Mouse (Mus musculus) olfactory bulb, adult 2 months (tissue): ENCODE measurements at regions not wholly inside any gene's neighbourhood (a gene's known extent, or its start where the extent isn't known, plus 50 kb on each side); places are given as distances from the start of the nearest gene placed in this dataset.

Source experiments
- H3K27ac ChIP-seq: fragments of 200-500 bp; 2 replicates; pipeline ENCODE4 v1.5.1; 2012; ENCODE audit warnings: low read depth, low read length; ENCODE audit not compliant: insufficient read depth
- H3K4me1 ChIP-seq: fragments of 200-500 bp; 2 replicates; pipeline ENCODE4 v1.6.1; 2012; ENCODE audit warnings: low read length; ENCODE audit not compliant: control insufficient read depth, insufficient read depth
- H3K4me3 ChIP-seq: fragments of 200-500 bp; 2 replicates; pipeline ENCODE4 v1.5.1; 2012; ENCODE audit warnings: mild to moderate bottlenecking, low read depth, low read length, moderate library complexity; ENCODE audit not compliant: insufficient read depth
- CTCF ChIP-seq: fragments of 200-500 bp; IDR thresholded peaks from 2 replicates; pipeline ENCODE4 v1.5.1; 2012; ENCODE audit warnings: low read depth, mild to moderate bottlenecking, low read length, moderate library complexity; ENCODE audit not compliant: insufficient read depth
- POLR2A ChIP-seq: fragments of 200-500 bp; IDR thresholded peaks from 2 replicates; pipeline ENCODE4 v1.6.1; 2012; ENCODE audit warnings: mild to moderate bottlenecking, low read depth, low read length, moderate library complexity; ENCODE audit not compliant: insufficient read depth
- WGBS: fragments of 180-500 bp; shearing (Covaris S2); methylation state at CpG from one replicate; pipeline ENCODE4 v1.1.7; 2018; 5-methylcytosine and 5-hydroxymethylcytosine counted together

DNA sequence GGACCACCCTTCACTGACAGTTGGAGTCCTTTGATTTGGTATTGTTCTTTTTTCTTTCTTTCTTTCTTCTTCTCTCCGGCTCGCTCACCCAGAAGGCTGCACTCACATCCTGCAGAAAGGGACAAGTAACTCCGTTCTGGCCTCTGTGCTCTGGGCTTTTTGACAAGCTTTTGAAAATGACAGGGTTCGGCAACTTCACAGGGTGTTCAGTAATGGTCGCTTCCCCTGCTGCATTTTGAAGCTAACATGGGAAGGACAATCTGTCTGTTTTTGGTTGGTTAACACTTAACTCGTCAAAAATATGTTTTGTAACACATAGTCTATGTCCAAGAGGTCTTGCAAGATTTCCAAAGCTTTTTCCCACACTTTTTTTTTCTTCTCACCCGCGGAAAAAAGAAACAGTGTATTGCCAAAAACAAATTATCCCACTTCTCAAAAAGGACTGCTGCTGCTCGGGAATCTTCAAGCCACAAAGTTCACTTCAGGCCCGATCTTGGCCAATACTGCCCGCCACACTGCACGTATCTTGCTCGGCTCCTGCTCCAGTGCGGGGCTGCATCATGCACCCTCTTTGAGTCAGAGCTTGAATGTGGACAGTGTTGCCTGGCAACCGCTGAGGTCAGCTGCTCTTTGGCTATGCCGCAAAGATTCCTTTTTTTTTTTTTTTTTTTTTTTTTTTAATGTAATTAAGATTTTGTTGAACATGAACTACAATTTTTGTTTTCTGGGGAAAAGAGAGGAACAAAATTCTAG, 209.4 kb upstream of the Inhba start:
- Histone ChIP-seq H3K4me3 (no peak overlapping the region), H3K4me1 (no peaks in the 10 kb centered on the region; the same call in 1 of the 2 replicates), H3K27ac (no peak overlapping the region)
- WGBS = 31% methylated on average over 16 of the region's 16 CpGs
- no peak for TF ChIP-seq CTCF
- TF ChIP-seq POLR2A = no peak

DNA sequence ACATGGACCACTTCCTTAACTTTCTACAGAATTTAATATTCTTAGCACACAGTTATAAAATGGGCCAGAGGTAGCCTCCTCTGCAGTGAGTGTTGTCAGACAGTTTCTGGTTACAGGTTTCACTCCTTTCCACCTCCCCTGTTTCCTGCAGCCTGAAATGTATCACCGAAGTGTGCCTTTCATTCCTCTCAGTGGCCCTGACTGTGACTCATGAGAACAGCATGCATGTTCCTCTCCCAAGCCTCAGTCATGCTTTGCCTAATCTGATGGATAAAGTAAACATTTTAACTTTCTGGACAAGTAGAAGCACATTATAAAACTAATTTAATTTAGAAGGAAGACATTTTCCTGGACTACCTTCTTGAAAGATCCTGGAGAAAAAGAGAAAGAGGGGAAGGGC, 207.7 kb upstream of the Inhba start:
- WGBS = 74% methylated on average over 1 of the region's 1 CpGs
- no peaks in the 10 kb centered on the region; the same call in 1 of the 2 replicates for H3K4me1 ChIP-seq
- TF ChIP-seq CTCF = no peak
- no peak for TF ChIP-seq POLR2A
- H3K27ac ChIP-seq = no peak overlapping the region
- no peak overlapping the region for H3K4me3 ChIP-seq

DNA sequence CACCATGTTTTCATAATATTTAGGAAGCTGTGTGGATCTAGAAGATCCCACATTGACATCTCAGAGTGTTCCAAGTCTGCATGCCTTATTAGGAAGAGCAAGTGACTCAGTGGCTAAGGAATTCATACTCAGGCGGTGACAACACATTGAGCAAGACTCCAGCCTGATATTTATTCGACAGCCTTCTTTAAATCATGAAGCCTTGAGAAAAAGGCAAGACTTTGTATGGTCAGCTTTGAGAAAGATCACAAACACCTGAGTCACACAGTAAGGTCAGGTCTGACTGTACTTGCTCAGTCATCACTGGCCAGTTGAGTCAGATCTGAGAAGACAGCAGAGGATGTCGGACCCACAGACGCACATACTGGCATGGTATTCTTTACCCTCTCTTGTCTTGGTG, 204.7 kb upstream of the Inhba start:
- Histone ChIP-seq H3K4me3 (no peak overlapping the region), H3K27ac (no peak overlapping the region), H3K4me1 (no peaks in the 10 kb centered on the region; the same call in 1 of the 2 replicates)
- no peak for TF ChIP-seq CTCF
- no peak for TF ChIP-seq POLR2A
- 95% methylated on average over 4 of the region's 4 CpGs for WGBS

DNA sequence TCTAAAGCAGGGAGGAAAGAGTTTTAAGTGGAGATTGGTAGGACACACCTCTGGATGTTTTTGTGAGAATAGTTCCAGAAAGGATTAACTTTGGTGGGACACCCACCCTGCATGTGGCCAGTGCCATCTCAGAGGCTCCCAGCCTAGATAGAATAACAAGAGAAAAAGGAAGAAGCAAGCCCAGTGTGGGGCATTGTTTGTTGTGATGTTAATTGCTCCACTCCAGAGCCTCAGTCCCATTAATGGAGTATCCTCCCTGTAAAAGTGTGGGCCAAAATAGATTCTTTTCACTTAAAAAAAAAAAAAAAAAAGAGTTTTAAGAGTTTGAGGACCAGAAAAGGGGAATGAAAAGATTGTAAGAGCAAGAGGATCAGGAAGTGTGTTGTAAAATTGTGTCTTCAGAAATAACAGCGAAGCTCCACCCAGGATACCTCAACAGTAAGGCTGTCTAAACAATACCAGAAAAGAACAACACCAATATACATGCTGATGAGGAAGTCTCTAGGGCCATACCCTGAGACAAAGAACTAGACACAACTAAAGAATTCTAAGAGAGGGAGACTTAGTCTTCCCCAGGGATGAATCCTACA, 189.3 kb upstream of the Inhba start:
- TF ChIP-seq POLR2A = no peak
- TF ChIP-seq CTCF = no peak
- Histone ChIP-seq H3K27ac (no peak overlapping the region), H3K4me3 (no peak overlapping the region), H3K4me1 (no peaks in the 10 kb centered on the region)
- 74% methylated on average over 1 of the region's 1 CpGs for WGBS

GRCm38 (mm10) chr13:15845806-15846205, 165.8 kb upstream of the Inhba start:
- Histone ChIP-seq H3K4me3 (no peak overlapping the region), H3K4me1 (peaks cover 2% of the 10 kb centered on the region; the same call in 1 of the 2 replicates), H3K27ac (no peak overlapping the region)
- TF ChIP-seq POLR2A (no peak), CTCF (no peak)

- 92% methylated on average over 5 of the region's 5 CpGs for WGBS
- Histone ChIP-seq H3K4me3 (no peak overlapping the region), H3K27ac (no peak overlapping the region), H3K4me1 (peaks cover 2% of the 10 kb centered on the region; the same call in 1 of the 2 replicates)
- TF ChIP-seq CTCF = no peak
- no peak for TF ChIP-seq POLR2A
These were observed 163.6 kb upstream of the Inhba start for GRCm38 (mm10) chr13:15848017-15848416.

GRCm38 (mm10) chr13:15849129-15849528, 162.5 kb upstream of the Inhba start:
- no peak overlapping the region for H3K4me3 ChIP-seq
- WGBS = 61% methylated on average over 3 of the region's 3 CpGs
- TF ChIP-seq POLR2A (no peak), CTCF (no peak)

DNA sequence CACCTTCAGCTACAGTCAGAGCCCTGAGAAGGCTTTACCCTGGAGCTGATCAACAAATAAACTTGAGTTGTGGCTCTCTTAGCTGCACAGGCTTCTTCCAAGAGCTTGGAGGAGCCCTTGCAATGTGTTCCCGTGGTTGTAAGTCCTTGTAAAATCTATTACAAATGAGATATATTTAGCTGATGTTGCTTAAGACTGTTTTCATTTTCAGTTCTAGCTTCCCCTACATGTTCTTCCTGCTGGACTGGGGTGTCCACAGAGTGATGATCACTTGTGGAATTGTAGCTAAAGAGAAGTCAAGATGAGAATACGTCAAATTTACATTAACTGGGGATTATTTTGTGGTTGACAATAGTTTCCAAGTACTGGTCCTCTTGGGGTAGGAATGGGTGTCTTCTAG, 161.3 kb upstream of the Inhba start:
- H3K4me3 ChIP-seq = no peak overlapping the region
- WGBS = 56% methylated on average over 2 of the region's 2 CpGs
- H3K4me1 ChIP-seq = peaks cover 2% of the 10 kb centered on the region; the same call in 1 of the 2 replicates
- no peak overlapping the region for H3K27ac ChIP-seq
- TF ChIP-seq POLR2A (no peak), CTCF (no peak)

More at GRCm38 (mm10) chr13:15849129-15849528, 162.5 kb upstream of the Inhba start:
- H3K27ac ChIP-seq = no peak overlapping the region
- H3K4me1 ChIP-seq = peaks cover 2% of the 10 kb centered on the region; the same call in 1 of the 2 replicates

- Histone ChIP-seq H3K4me1 (peaks cover 2% of the 10 kb centered on the region; the same call in 1 of the 2 replicates), H3K4me3 (no peak overlapping the region), H3K27ac (peak overlapping the region; percentile 16; the same call in 1 of the 2 replicates)
- TF ChIP-seq CTCF = no peak
- no peak for TF ChIP-seq POLR2A
These were observed 158.6 kb upstream of the Inhba start for GRCm38 (mm10) chr13:15853022-15853566.
